14 mouse cellular contexts compared by ENCODE assay signal in the genomic region with DNA sequence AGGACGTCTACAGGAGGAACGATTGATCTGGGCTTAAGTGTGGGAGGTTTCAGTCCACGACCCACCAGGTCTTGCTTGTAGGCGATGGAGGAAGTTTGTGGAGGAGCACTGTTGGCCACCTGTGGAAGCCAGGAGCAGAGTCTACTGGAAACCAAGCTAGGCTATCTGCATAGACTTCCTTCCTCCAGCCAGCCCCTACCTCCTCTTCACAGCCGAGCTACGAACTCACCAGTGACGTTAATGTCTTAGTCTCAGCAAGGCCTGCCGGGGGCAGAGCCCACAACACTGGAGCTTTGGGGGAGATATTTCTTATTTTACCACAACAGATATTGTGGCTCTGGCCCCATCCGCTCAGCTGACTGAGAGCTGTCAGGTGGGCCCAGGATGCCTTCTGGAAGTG.
DNase-seq lines count a peak whose midpoint lies in the region; ATAC-seq lines count a peak whose summit lies in the region.
"Had no signal": no experiment of that assay in that cellular context is flagged by ENCODE, and none has a peak within 500 bp of the region (broad histone marks: within the 10 kb centered on the region; RNA-seq: fewer than 3 reads in every experiment).

No protein-coding gene starts in this region.

- H3K4me1 ChIP-seq in kidney, embryonic 15.5 days: peaks cover 28% of the 10 kb centered on the region

- no peak overlapping the region for H3K9ac ChIP-seq in kidney, embryonic 15.5 days
- H3K9ac ChIP-seq: hindbrain, embryonic 15.5 days; limb, embryonic 15.5 days; midbrain, embryonic 12.5 days; neural tube, embryonic 13.5 days had no signal

- H3K36me3 ChIP-seq in kidney, embryonic 15.5 days: peaks cover 18% of the 10 kb centered on the region
- H3K36me3 ChIP-seq: hindbrain, embryonic 15.5 days; neural tube, embryonic 13.5 days had no signal

- H3K9me3 ChIP-seq in kidney, embryonic 15.5 days (replicated peaks): no peaks in the 10 kb centered on the region
- H3K9me3 ChIP-seq: hindbrain, embryonic 15.5 days; limb, embryonic 15.5 days; midbrain, embryonic 12.5 days; neural tube, embryonic 13.5 days had no signal

- no peak overlapping the region for H3K4me3 ChIP-seq in kidney, embryonic 15.5 days (replicated peaks)
- H3K4me3 ChIP-seq: hindbrain, embryonic 15.5 days; limb, embryonic 15.5 days; midbrain, embryonic 12.5 days; neural tube, embryonic 13.5 days had no signal

- no peak for DNase-seq in kidney, adult 8-10 months
- DNase-seq in cerebellum, adult 8-10 months: no peak
- DNase-seq in retina, postnatal 1 day: no peak
- DNase-seq in embryo, embryonic 9.5 days (ENCODE audit: extremely low spot score): no peak
- DNase-seq: cerebellum, adult 11 months; right cerebral cortex, postnatal 14 days had no signal

- 0 out of 2 replicates have a peak, but pooled peaks have one; percentile 16 for ATAC-seq in kidney, embryonic 15.5 days (replicated peaks; ENCODE audit: low FRiP score)
- peak; percentile 53 for ATAC-seq in activated CD4-positive, CD25-positive, alpha-beta regulatory T cell, adult 4 months
- peak; percentile 54 for ATAC-seq in inflammation-experienced regulatory T-cells, adult 6 months
- ATAC-seq in megakaryocyte, adult 5-6 weeks (ENCODE audit: poor library complexity, severe bottlenecking): peak; percentile 53

- H3K4me2 ChIP-seq in kidney, embryonic 15.5 days: no peak overlapping the region
- H3K4me2 ChIP-seq: hindbrain, embryonic 15.5 days; limb, embryonic 15.5 days; midbrain, embryonic 12.5 days; neural tube, embryonic 13.5 days had no signal

- H3K27ac ChIP-seq in kidney, embryonic 15.5 days: peak overlapping the region; percentile 23
- H3K27ac ChIP-seq: hindbrain, embryonic 15.5 days; limb, embryonic 15.5 days; midbrain, embryonic 12.5 days; neural tube, embryonic 13.5 days had no signal

- H3K27me3 ChIP-seq in kidney, embryonic 15.5 days: no peaks in the 10 kb centered on the region
- H3K27me3 ChIP-seq: hindbrain, embryonic 15.5 days; limb, embryonic 15.5 days; midbrain, embryonic 12.5 days; neural tube, embryonic 13.5 days had no signal

- 47% methylated on average over 9 of the region's 9 CpGs for WGBS in kidney, embryonic 15.5 days
